Mouse (Mus musculus) retina, postnatal 1 day (tissue): ENCODE results near the gene Dennd6a.

Experiments
- DNase-seq: peaks from one replicate; pipeline ENCODE4 v3.0.0-alpha.2; 2012

Dennd6a gene

GRCm38 (mm10) chr14:26576255-26576780 lies 2.7 kb downstream of the Dennd6a start:
- no peak for DNase-seq

- no peak for DNase-seq
Observed at GRCm38 (mm10) chr14:26578791-26579191, 5.1 kb downstream of the Dennd6a start.

GRCm38 (mm10) chr14:26579346-26580343 lies 6.0 kb downstream of the Dennd6a start:
- peak; percentile 94 for DNase-seq

- no peak for DNase-seq
Observed at GRCm38 (mm10) chr14:26583645-26584044, 10.0 kb downstream of the Dennd6a start.

- DNase-seq = no peak
Observed at GRCm38 (mm10) chr14:26587116-26587515, 13.5 kb downstream of the Dennd6a start.

GRCm38 (mm10) chr14:26591353-26591752 lies 17.7 kb downstream of the Dennd6a start:
- DNase-seq = no peak

- peak; percentile 27 for DNase-seq
Observed at GRCm38 (mm10) chr14:26593281-26593895, 19.7 kb downstream of the Dennd6a start.

GRCm38 (mm10) chr14:26595167-26595566 lies 21.5 kb downstream of the Dennd6a start:
- DNase-seq = no peak

GRCm38 (mm10) chr14:26595695-26596365 lies 22.2 kb downstream of the Dennd6a start:
- no peak for DNase-seq

GRCm38 (mm10) chr14:26605354-26605753 lies 31.7 kb downstream of the Dennd6a start:
- no peak for DNase-seq

GRCm38 (mm10) chr14:26609674-26610073 lies 36.0 kb downstream of the Dennd6a start:
- DNase-seq = no peak

- DNase-seq = no peak
Observed at GRCm38 (mm10) chr14:26610689-26611088, 37.0 kb downstream of the Dennd6a start.

GRCm38 (mm10) chr14:26625301-26625700 lies 51.6 kb downstream of the Dennd6a start:
- DNase-seq = no peak

- no peak for DNase-seq
Observed at GRCm38 (mm10) chr14:26626605-26627140, 53.0 kb downstream of the Dennd6a start.

- peak; percentile 11 for DNase-seq
Observed at GRCm38 (mm10) chr14:26637025-26637850, 63.6 kb downstream of the Dennd6a start.

- peak; percentile 99 for DNase-seq
Observed at GRCm38 (mm10) chr14:26637851-26638707, 64.4 kb downstream of the Dennd6a start, which contains the start of gene Arf4. Arf4 (plus strand) TSS chr14:26638074.

GRCm38 (mm10) chr14:26638708-26639084 lies 65.0 kb downstream of the Dennd6a start:
- peak; percentile 65 for DNase-seq

- DNase-seq = no peak
Observed at GRCm38 (mm10) chr14:26639251-26639650, 65.6 kb downstream of the Dennd6a start.

- DNase-seq = peak; percentile 18
Observed at GRCm38 (mm10) chr14:26639961-26640360, 66.3 kb downstream of the Dennd6a start.

- DNase-seq = no peak
Observed at GRCm38 (mm10) chr14:26643006-26643624, 69.5 kb downstream of the Dennd6a start.
